Mouse (Mus musculus): ENCODE data around the gene Olfr658.

DNA sequence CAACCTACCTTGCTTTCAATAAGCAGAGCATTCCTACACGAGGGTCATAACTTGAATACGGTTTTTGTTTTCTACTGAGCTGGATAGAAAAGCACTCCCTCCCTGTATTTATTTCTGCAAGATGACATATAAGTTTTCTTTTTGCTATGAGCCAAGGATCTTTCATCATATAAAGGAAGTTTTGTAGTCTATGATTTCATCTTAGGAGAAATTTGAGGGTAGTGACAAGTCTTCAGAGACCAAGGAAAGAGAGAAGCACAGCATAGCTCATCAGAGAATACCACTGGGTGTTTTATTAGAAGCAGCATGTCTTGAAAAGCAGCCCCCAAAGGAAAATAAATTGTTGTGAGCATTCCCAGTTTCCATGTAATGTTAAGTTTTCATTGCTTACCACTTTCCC lies 45.4 kb downstream of the Olfr658 start, which contains the start of gene Olfr655:
- no peak for TF ChIP-seq POLR2A (IDR thresholded peaks at IDR 0.05; ENCODE audit: extremely low read depth, insufficient read depth, low read length)
- no peak for TF ChIP-seq CTCF (IDR thresholded peaks at IDR 0.05; ENCODE audit: extremely low read depth, insufficient read depth, low read length)

Measured in cortical plate, adult 2 months (tissue).